Mouse (Mus musculus) intestine, embryonic 16.5 days (tissue): ENCODE measurements around the gene Tenm2. TPM values are rescaled to one million over a fixed set of nuclear protein-coding genes. Genes with fewer than 3 reads are reported as not detected.
A peak's percentile ranks its signal among the peaks of the same experiment; 100 is the strongest.

ENCODE experiments used
- ATAC-seq: fragments of 200-750 bp; cut with Nextera tagmentation; 2 replicates; pipeline ENCODE4 v1.8.0; 2017; ENCODE audit warnings: moderate TSS enrichment, moderate library complexity
- H3K27ac ChIP-seq: fragments of 300-500 bp; sonication (generic); 2 replicates; pipeline ENCODE4 v1.5.1; 2014; ENCODE audit warnings: mild to moderate bottlenecking, low read length
- H3K27me3 ChIP-seq: fragments of 300-500 bp; sonication (generic); replicated peaks from 2 replicates; pipeline ENCODE4 v1.6.1; 2014; ENCODE audit warnings: low read length, control low read depth, mixed read lengths; ENCODE audit not compliant: control insufficient read depth, insufficient read depth
- H3K36me3 ChIP-seq: fragments of 300-500 bp; sonication (generic); 2 replicates; pipeline ENCODE4 v1.6.1; 2014; ENCODE audit warnings: low read length, control low read depth; ENCODE audit not compliant: control insufficient read depth, insufficient read depth
- H3K4me1 ChIP-seq: fragments of 300-500 bp; sonication (generic); 2 replicates; pipeline ENCODE4 v1.6.1; 2014; ENCODE audit warnings: low read length, control low read depth, mixed read lengths; ENCODE audit not compliant: control insufficient read depth, insufficient read depth
- H3K4me2 ChIP-seq: fragments of 300-500 bp; sonication (generic); 2 replicates; pipeline ENCODE4 v1.6.1; 2014; ENCODE audit warnings: low read depth, low read length, control low read depth
- H3K4me3 ChIP-seq: fragments of 300-500 bp; sonication (generic); 2 replicates; pipeline ENCODE4 v1.5.1; 2014; ENCODE audit warnings: mild to moderate bottlenecking, low read length
- H3K9ac ChIP-seq: fragments of 300-500 bp; sonication (generic); 2 replicates; pipeline ENCODE4 v1.6.1; 2014; ENCODE audit warnings: low read depth, low read length
- H3K9me3 ChIP-seq: fragments of 300-500 bp; sonication (generic); 2 replicates; pipeline ENCODE4 v1.6.1; 2016; ENCODE audit warnings: low read length, control low read depth; ENCODE audit not compliant: control insufficient read depth
- WGBS: fragments of 180-500 bp; shearing (Covaris S2); extraction: QIAGEN DNeasy Blood & Tissue Kit; methylation state at CpG from one replicate; pipeline ENCODE4 v1.1.7; 2014; 5-methylcytosine and 5-hydroxymethylcytosine counted together
- polyA plus RNA-seq: library from polyadenylated mRNA; unstranded; fragments of >200 nt; fragmentation: Nextera tagmentation; extraction: Ambion mirVana; gene quantifications from 2 replicates; pipeline ENCODE4 v1.2.1, GENCODE M21; 2015

Tenm2 gene
- polyA plus RNA-seq, 1 experiment from 2014 or later, result 0.70 TPM

DNA sequence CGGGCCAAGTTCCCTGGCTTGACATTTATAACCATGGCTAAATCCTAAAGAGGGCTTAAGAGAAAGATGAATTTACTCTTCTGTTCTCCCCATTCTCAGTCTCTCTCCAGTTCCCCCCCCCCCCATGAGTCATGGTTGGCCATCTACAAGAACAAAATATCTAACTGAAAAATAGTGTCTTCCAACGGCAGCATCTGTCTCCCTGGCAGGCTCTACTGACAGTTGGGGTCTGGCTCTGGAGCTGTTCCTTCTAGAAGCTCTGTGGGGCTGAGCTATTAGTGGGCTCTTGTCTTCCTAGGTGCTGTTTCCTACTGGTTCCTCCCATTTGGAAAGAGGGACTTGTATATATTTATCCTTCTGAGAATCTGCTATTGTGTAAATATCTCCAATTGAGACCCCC is 13.7 kb downstream of the Tenm2 start:
- H3K4me1 ChIP-seq, result no peaks in the 10 kb centered on the region
- no peak overlapping the region for H3K4me3 ChIP-seq
- H3K27ac ChIP-seq, result no peak overlapping the region
- no peaks in the 10 kb centered on the region for H3K27me3 ChIP-seq
- no peaks in the 10 kb centered on the region for H3K9me3 ChIP-seq
- 68% methylated on average over 2 of the region's 2 CpGs for WGBS
- ATAC-seq, result no peak
- no peak overlapping the region for H3K9ac ChIP-seq
- H3K36me3 ChIP-seq, result no peaks in the 10 kb centered on the region
- no peak overlapping the region for H3K4me2 ChIP-seq

DNA sequence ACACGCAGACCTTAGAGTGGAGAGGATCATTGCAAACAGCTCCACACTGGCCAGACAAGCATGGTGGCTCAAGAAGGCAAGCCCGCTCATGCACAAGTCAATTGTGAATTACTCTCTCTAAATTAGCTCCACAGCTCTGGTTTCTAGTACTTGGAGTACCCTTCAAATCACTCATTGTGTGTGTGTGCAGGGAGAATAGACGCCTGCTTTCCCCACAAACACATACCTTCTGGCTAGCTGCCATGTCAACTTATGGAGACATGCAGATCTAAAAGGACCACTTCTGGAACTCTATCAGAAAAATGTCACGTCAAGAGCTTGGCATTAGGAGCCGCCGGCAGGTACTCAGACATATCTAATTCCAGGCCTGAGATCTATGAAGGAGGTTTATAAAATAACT is 14.8 kb downstream of the Tenm2 start:
- 85% methylated on average over 6 of the region's 6 CpGs for WGBS
- no peaks in the 10 kb centered on the region for H3K9me3 ChIP-seq
- no peak overlapping the region for H3K4me3 ChIP-seq
- ATAC-seq, result no peak
- H3K4me1 ChIP-seq, result no peaks in the 10 kb centered on the region
- no peaks in the 10 kb centered on the region for H3K36me3 ChIP-seq
- H3K27me3 ChIP-seq, result no peaks in the 10 kb centered on the region
- no peak overlapping the region for H3K9ac ChIP-seq
- H3K27ac ChIP-seq, result no peak overlapping the region
- H3K4me2 ChIP-seq, result no peak overlapping the region

DNA sequence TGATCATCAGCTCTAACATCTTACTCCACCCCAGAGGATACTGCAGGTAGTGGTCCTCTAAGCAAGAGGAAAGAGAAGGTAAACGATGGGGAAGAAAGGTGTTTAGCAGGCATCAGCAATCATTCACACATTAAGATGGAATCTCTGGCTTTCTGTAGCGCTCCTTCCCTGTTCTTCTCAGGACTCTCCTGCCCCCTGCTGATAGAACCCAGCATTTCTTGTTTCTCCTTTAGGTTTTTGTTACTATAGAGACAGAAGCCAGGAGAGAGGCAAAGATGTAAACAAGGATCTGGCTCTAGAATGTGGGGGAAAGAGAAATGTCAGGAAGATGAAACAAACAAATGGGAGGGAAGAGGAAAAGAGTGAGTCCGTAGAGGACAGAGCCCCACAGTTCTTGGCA is 49.6 kb downstream of the Tenm2 start:
- Histone ChIP-seq H3K4me2 (no peak overlapping the region), H3K27ac (no peak overlapping the region), H3K36me3 (no peaks in the 10 kb centered on the region), H3K9ac (no peak overlapping the region), H3K4me1 (no peaks in the 10 kb centered on the region), H3K9me3 (no peaks in the 10 kb centered on the region), H3K27me3 (no peaks in the 10 kb centered on the region), H3K4me3 (no peak overlapping the region)
- 12% methylated on average over 3 of the region's 3 CpGs for WGBS
- ATAC-seq, result peak; percentile 65

GRCm38 (mm10) chr11:37177426-37177825 is 58.3 kb downstream of the Tenm2 start:
- Histone ChIP-seq H3K9ac (no peak overlapping the region), H3K4me2 (no peak overlapping the region), H3K4me1 (no peaks in the 10 kb centered on the region), H3K9me3 (no peaks in the 10 kb centered on the region), H3K4me3 (no peak overlapping the region), H3K36me3 (no peaks in the 10 kb centered on the region), H3K27me3 (no peaks in the 10 kb centered on the region), H3K27ac (no peak overlapping the region)
- WGBS, result 88% methylated on average over 6 of the region's 6 CpGs
- no peak for ATAC-seq

GRCm38 (mm10) chr11:37153933-37154880 is 81.6 kb downstream of the Tenm2 start:
- no peak for ATAC-seq

DNA sequence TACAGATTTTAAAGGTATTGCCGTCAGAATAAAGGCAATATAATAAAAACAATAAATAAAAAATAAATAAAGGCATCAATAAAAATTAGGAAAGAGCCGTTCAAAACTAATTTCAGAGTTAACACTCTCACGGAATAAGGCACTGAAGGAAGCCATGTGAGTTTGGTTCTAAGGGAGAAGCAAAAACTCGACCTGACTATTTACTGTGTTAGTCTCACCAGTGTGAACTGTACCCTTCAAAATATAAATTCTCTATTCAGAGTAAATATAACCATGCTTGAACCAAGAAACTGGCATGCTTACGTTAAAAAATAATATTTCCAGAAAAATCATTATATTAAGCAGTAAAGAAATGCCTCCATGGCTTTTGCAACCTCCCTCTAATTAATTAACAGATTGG is 82.4 kb downstream of the Tenm2 start:
- Histone ChIP-seq H3K9me3 (no peaks in the 10 kb centered on the region), H3K4me3 (no peak overlapping the region), H3K4me2 (no peak overlapping the region), H3K36me3 (no peaks in the 10 kb centered on the region), H3K9ac (no peak overlapping the region), H3K4me1 (no peaks in the 10 kb centered on the region), H3K27me3 (no peaks in the 10 kb centered on the region), H3K27ac (no peak overlapping the region)
- ATAC-seq, result no peak
- WGBS, result 70% methylated on average over 5 of the region's 5 CpGs

More at GRCm38 (mm10) chr11:37153933-37154880, 81.6 kb downstream of the Tenm2 start:
- no peak overlapping the region for H3K4me2 ChIP-seq
- no peaks in the 10 kb centered on the region for H3K36me3 ChIP-seq
- H3K4me1 ChIP-seq, result no peaks in the 10 kb centered on the region
- no peak overlapping the region for H3K9ac ChIP-seq
- H3K27ac ChIP-seq, result no peak overlapping the region
- WGBS, result 54% methylated on average over 13 of the region's 13 CpGs
- H3K27me3 ChIP-seq, result no peaks in the 10 kb centered on the region
- H3K9me3 ChIP-seq, result no peaks in the 10 kb centered on the region
- H3K4me3 ChIP-seq, result no peak overlapping the region

GRCm38 (mm10) chr11:37150011-37150410 is 85.8 kb downstream of the Tenm2 start:
- 74% methylated on average over 1 of the region's 1 CpGs for WGBS
- Histone ChIP-seq H3K9me3 (no peaks in the 10 kb centered on the region), H3K4me3 (no peak overlapping the region), H3K9ac (no peak overlapping the region), H3K36me3 (no peaks in the 10 kb centered on the region), H3K27me3 (no peaks in the 10 kb centered on the region), H3K4me1 (no peaks in the 10 kb centered on the region), H3K4me2 (no peak overlapping the region), H3K27ac (no peak overlapping the region)
- no peak for ATAC-seq

GRCm38 (mm10) chr11:37143996-37144395 is 91.8 kb downstream of the Tenm2 start:
- peak; percentile 79 for ATAC-seq
- no peak overlapping the region for H3K9ac ChIP-seq
- no peaks in the 10 kb centered on the region for H3K27me3 ChIP-seq
- no peaks in the 10 kb centered on the region for H3K36me3 ChIP-seq
- WGBS, result 60% methylated on average over 6 of the region's 6 CpGs
- no peak overlapping the region for H3K4me3 ChIP-seq
- no peaks in the 10 kb centered on the region for H3K4me1 ChIP-seq
- no peak overlapping the region for H3K27ac ChIP-seq
- no peak overlapping the region for H3K4me2 ChIP-seq
- no peaks in the 10 kb centered on the region for H3K9me3 ChIP-seq

DNA sequence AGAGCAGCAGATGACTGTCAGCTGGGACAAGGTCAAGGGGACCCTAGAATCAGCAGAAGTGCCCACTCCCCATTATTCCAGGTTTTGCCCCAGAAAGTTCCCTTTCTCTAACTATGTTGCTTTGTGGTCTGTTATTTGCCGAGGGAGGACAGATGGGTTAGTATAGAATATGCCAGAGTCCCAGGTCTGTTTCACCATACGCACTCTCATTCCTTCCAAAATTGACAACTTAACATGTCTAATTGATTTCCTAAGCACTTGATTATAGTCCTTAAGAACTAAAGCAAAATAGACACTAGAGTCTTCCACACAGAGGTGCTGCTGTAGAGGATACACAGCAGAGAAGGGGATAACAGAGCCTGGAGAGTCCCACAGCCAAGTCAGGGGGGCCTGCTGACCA is 92.3 kb downstream of the Tenm2 start:
- Histone ChIP-seq H3K4me3 (no peak overlapping the region), H3K4me1 (no peaks in the 10 kb centered on the region), H3K36me3 (no peaks in the 10 kb centered on the region), H3K9ac (no peak overlapping the region), H3K27ac (no peak overlapping the region), H3K9me3 (no peaks in the 10 kb centered on the region), H3K27me3 (no peaks in the 10 kb centered on the region), H3K4me2 (no peak overlapping the region)
- ATAC-seq, result peak; percentile 31; the same call in 1 of the 2 replicates
- WGBS, result 82% methylated on average over 2 of the region's 2 CpGs
